Mouse (Mus musculus): ENCODE data around the gene Glp2r.

Glp2r gene

GRCm38 (mm10) chr11:67727095-67727494 lies 43.9 kb downstream of the Glp2r start:
- no peak for DNase-seq

GRCm38 (mm10) chr11:67723231-67724013 lies 47.5 kb downstream of the Glp2r start:
- no peak for DNase-seq

- DNase-seq: no peak
Measured at GRCm38 (mm10) chr11:67722399-67723156, 48.4 kb downstream of the Glp2r start.

GRCm38 (mm10) chr11:67721485-67721884 lies 49.5 kb downstream of the Glp2r start:
- no peak for DNase-seq

GRCm38 (mm10) chr11:67715382-67715781 lies 55.6 kb downstream of the Glp2r start:
- DNase-seq: no peak

GRCm38 (mm10) chr11:67712976-67713375 lies 58.0 kb downstream of the Glp2r start:
- DNase-seq: no peak

- no peak for DNase-seq
Measured at GRCm38 (mm10) chr11:67694703-67695376, 76.1 kb downstream of the Glp2r start, which contains the start of gene Rcvrn. Gene Rcvrn (plus strand): TSS chr11:67695326.

- DNase-seq: no peak
Measured at GRCm38 (mm10) chr11:67686109-67686508, 84.8 kb downstream of the Glp2r start.

- no peak for DNase-seq
Measured at GRCm38 (mm10) chr11:67681871-67682270, 89.1 kb downstream of the Glp2r start.

- DNase-seq: no peak
Measured at GRCm38 (mm10) chr11:67679930-67680329, 91.0 kb downstream of the Glp2r start.

GRCm38 (mm10) chr11:67679300-67679699 lies 91.7 kb downstream of the Glp2r start:
- DNase-seq: no peak

- peak in 1 of 2 experiments; percentile 14 for DNase-seq
Measured at GRCm38 (mm10) chr11:67675562-67676540, 95.1 kb downstream of the Glp2r start.

GRCm38 (mm10) chr11:67672140-67672539 lies 98.8 kb downstream of the Glp2r start:
- DNase-seq: no peak

- no peak for DNase-seq
Measured at GRCm38 (mm10) chr11:67670031-67670430, 100.9 kb downstream of the Glp2r start.

- no peak for DNase-seq
Measured at GRCm38 (mm10) chr11:67668460-67669007, 102.4 kb downstream of the Glp2r start.

GRCm38 (mm10) chr11:67667531-67668332 lies 103.2 kb downstream of the Glp2r start:
- no peak for DNase-seq

- DNase-seq: no peak
Measured at GRCm38 (mm10) chr11:67666129-67666528, 104.8 kb downstream of the Glp2r start.

- no peak for DNase-seq
Measured at GRCm38 (mm10) chr11:67664918-67665317, 106.0 kb downstream of the Glp2r start.

GRCm38 (mm10) chr11:67664261-67664660 lies 106.7 kb downstream of the Glp2r start:
- no peak for DNase-seq

- DNase-seq: no peak
Measured at GRCm38 (mm10) chr11:67663437-67663836, 107.5 kb downstream of the Glp2r start.

GRCm38 (mm10) chr11:67661465-67661864 lies 109.5 kb downstream of the Glp2r start:
- no peak for DNase-seq
